Mouse (Mus musculus) limb, embryonic 14.5 days (tissue): Measurements from ENCODE around the gene Klb. TPM values are rescaled to one million over a fixed set of nuclear protein-coding genes. Genes with fewer than 3 reads are reported as not detected.
A peak's percentile ranks its signal among the peaks of the same experiment; 100 is the strongest.

ENCODE experiments used
- ATAC-seq: fragments of 200-750 bp; cut with Nextera tagmentation; 2 replicates; pipeline ENCODE4 v1.8.0; 2017; ENCODE audit warnings: low read depth, moderate number of reproducible peaks, moderate TSS enrichment; ENCODE audit not compliant: low FRiP score
- DNase-seq: peaks from one replicate; pipeline ENCODE4 v3.0.0-alpha.2; 2015; ENCODE audit warnings: low spot score
- H3K27ac ChIP-seq: fragments of 300-500 bp; sonication (generic); replicated peaks from 2 replicates; pipeline ENCODE4 v1.5.1; 2014; ENCODE audit warnings: low read depth, mild to moderate bottlenecking, low read length, moderate library complexity, mixed read lengths
- H3K27me3 ChIP-seq: fragments of 300-500 bp; sonication (generic); 2 replicates; pipeline ENCODE4 v1.6.1; 2014; ENCODE audit warnings: low read length, mixed read lengths; ENCODE audit not compliant: control insufficient read depth, insufficient read depth
- H3K36me3 ChIP-seq: fragments of 300-500 bp; sonication (generic); 2 replicates; pipeline ENCODE4 v1.6.1; 2014; ENCODE audit warnings: mild to moderate bottlenecking, low read length, moderate library complexity, mixed read lengths; ENCODE audit not compliant: control insufficient read depth, insufficient read depth
- H3K4me1 ChIP-seq: fragments of 300-500 bp; sonication (generic); 2 replicates; pipeline ENCODE4 v1.6.1; 2014; ENCODE audit warnings: antibody characterized with exemption, low read length, mixed read lengths; ENCODE audit not compliant: control insufficient read depth, insufficient read depth
- H3K4me2 ChIP-seq: fragments of 300-500 bp; sonication (generic); replicated peaks from 2 replicates; pipeline ENCODE4 v1.6.1; 2014; ENCODE audit warnings: low read depth, mild to moderate bottlenecking, low read length, moderate library complexity; ENCODE audit not compliant: severe bottlenecking
- H3K4me3 ChIP-seq: fragments of 300-500 bp; sonication (generic); replicated peaks from 2 replicates; pipeline ENCODE4 v1.5.1; 2014; ENCODE audit warnings: low read length
- H3K9ac ChIP-seq: fragments of 300-500 bp; sonication (generic); 2 replicates; pipeline ENCODE4 v1.6.1; 2014; ENCODE audit warnings: mild to moderate bottlenecking, low read depth, low read length, moderate library complexity; ENCODE audit not compliant: severe bottlenecking
- H3K9me3 ChIP-seq: fragments of 300-500 bp; sonication (generic); 2 replicates; pipeline ENCODE4 v1.6.1; 2016; ENCODE audit warnings: low read length; ENCODE audit not compliant: control insufficient read depth
- POLR2A ChIP-seq: fragments of 200-500 bp; IDR thresholded peaks from 2 replicates; pipeline ENCODE4 v1.8.0; 2012; ENCODE audit warnings: inconsistent platforms, mild to moderate bottlenecking, moderate library complexity, borderline replicate concordance; ENCODE audit not compliant: insufficient read depth, insufficient read length; ENCODE audit errors: extremely low read depth
- WGBS: fragments of 180-500 bp; shearing (Covaris S2); extraction: QIAGEN DNeasy Blood & Tissue Kit; methylation state at CpG from one replicate; pipeline ENCODE4 v1.1.7; 2014; 5-methylcytosine and 5-hydroxymethylcytosine counted together
- polyA plus RNA-seq, 2 experiments: library from polyadenylated mRNA; depleted of rRNA in 1 of 2; stranded (reverse) in 1 of 2; unstranded in 1 of 2; fragments of >200 nt; fragmentation: Nextera tagmentation in 1 of 2; extraction: Ambion mirVana in 1 of 2; gene quantifications; 2 replicates each; pipeline versions ENCODE4 v1.2.1 to v1.2.3; 2012 to 2014

Gene Klb
- polyA plus RNA-seq, 2 experiments = 0.11 TPM; not detected in 1

- H3K36me3 ChIP-seq = peaks cover 80% of the 10 kb centered on the region
These were observed 67.7 kb downstream of the Klb start for GRCm38 (mm10) chr5:65415653-65416458.

GRCm38 (mm10) chr5:65419136-65419535 lies 71.0 kb downstream of the Klb start:
- DNase-seq (no peak), ATAC-seq (no peak)
- H3K27ac ChIP-seq = no peak overlapping the region
- peaks cover 10% of the 10 kb centered on the region for H3K4me1 ChIP-seq
- peaks cover 88% of the 10 kb centered on the region for H3K36me3 ChIP-seq
- H3K4me2 ChIP-seq = no peak overlapping the region
- no peaks in the 10 kb centered on the region for H3K27me3 ChIP-seq
- H3K9ac ChIP-seq = no peak overlapping the region
- H3K4me3 ChIP-seq = no peak overlapping the region
- no peaks in the 10 kb centered on the region for H3K9me3 ChIP-seq
- no peak for TF ChIP-seq POLR2A
- 82% methylated on average over 10 of the region's 10 CpGs for WGBS

More at GRCm38 (mm10) chr5:65415653-65416458, 67.7 kb downstream of the Klb start:
- 0 out of 2 replicates have a peak, but pooled peaks have one; percentile 34 for TF ChIP-seq POLR2A
- H3K4me2 ChIP-seq = peak overlapping the region; percentile 13; the same call in 1 of the 2 replicates
- 22% methylated on average over 25 of the region's 26 CpGs for WGBS
- H3K27ac ChIP-seq = peak overlapping the region; percentile 83
- H3K4me1 ChIP-seq = peaks cover 10% of the 10 kb centered on the region
- peak overlapping the region; percentile 45 for H3K9ac ChIP-seq
- DNase-seq (peak; percentile 62), ATAC-seq (peak; percentile 83)
- no peaks in the 10 kb centered on the region for H3K9me3 ChIP-seq
- H3K4me3 ChIP-seq = no peak overlapping the region
- no peaks in the 10 kb centered on the region for H3K27me3 ChIP-seq

GRCm38 (mm10) chr5:65420822-65421221 lies 72.7 kb downstream of the Klb start:
- Histone ChIP-seq H3K9ac (no peak overlapping the region), H3K27me3 (no peaks in the 10 kb centered on the region), H3K9me3 (no peaks in the 10 kb centered on the region), H3K4me1 (peaks cover 6% of the 10 kb centered on the region), H3K27ac (no peak overlapping the region), H3K4me3 (no peak overlapping the region), H3K4me2 (no peak overlapping the region), H3K36me3 (peaks cover 93% of the 10 kb centered on the region)
- DNase-seq (no peak), ATAC-seq (no peak)
- no peak for TF ChIP-seq POLR2A
- WGBS = 41% methylated on average over 6 of the region's 6 CpGs

- ATAC-seq (no peak), DNase-seq (no peak)
- no peaks in the 10 kb centered on the region for H3K9me3 ChIP-seq
- no peak overlapping the region for H3K4me3 ChIP-seq
- H3K9ac ChIP-seq = no peak overlapping the region
- no peaks in the 10 kb centered on the region for H3K27me3 ChIP-seq
- no peak overlapping the region for H3K4me2 ChIP-seq
- 89% methylated on average over 8 of the region's 8 CpGs for WGBS
- H3K4me1 ChIP-seq = no peaks in the 10 kb centered on the region
- TF ChIP-seq POLR2A = no peak
- H3K27ac ChIP-seq = no peak overlapping the region
- H3K36me3 ChIP-seq = peaks cover 89% of the 10 kb centered on the region
These were observed 74.7 kb downstream of the Klb start for GRCm38 (mm10) chr5:65422803-65423202.

GRCm38 (mm10) chr5:65424215-65424614 lies 76.1 kb downstream of the Klb start:
- TF ChIP-seq POLR2A = no peak
- H3K9me3 ChIP-seq = no peaks in the 10 kb centered on the region
- 95% methylated on average over 6 of the region's 6 CpGs for WGBS
- no peak overlapping the region for H3K27ac ChIP-seq
- H3K36me3 ChIP-seq = peaks cover 83% of the 10 kb centered on the region
- H3K9ac ChIP-seq = no peak overlapping the region
- ATAC-seq (no peak), DNase-seq (no peak)
- H3K4me2 ChIP-seq = no peak overlapping the region
- H3K4me1 ChIP-seq = peaks cover 4% of the 10 kb centered on the region; the same call in 1 of the 2 replicates
- H3K27me3 ChIP-seq = no peaks in the 10 kb centered on the region
- no peak overlapping the region for H3K4me3 ChIP-seq
